Mouse (Mus musculus) stomach, postnatal 0 days (tissue): ENCODE results near the gene Inpp5b. TPM values are rescaled to one million over a fixed set of nuclear protein-coding genes. Genes with fewer than 3 reads are reported as not detected.

Experiments
- ATAC-seq: fragments of 200-750 bp; cut with Nextera tagmentation; 2 replicates; pipeline ENCODE4 v1.8.0; 2017; ENCODE audit not compliant: low FRiP score, low TSS enrichment
- DNase-seq: peaks from one replicate; pipeline ENCODE4 v3.0.0-alpha.2; 2016; ENCODE audit warnings: low spot score
- H3K27ac ChIP-seq: fragments of 300-500 bp; sonication (generic); replicated peaks from 2 replicates; pipeline ENCODE4 v1.5.1; 2014; ENCODE audit warnings: mild to moderate bottlenecking, control low read depth
- H3K27me3 ChIP-seq: fragments of 300-500 bp; sonication (generic); 2 replicates; pipeline ENCODE4 v1.6.1; 2014; ENCODE audit warnings: low read length; ENCODE audit not compliant: control insufficient read depth, insufficient read depth
- H3K36me3 ChIP-seq: fragments of 300-500 bp; sonication (generic); 2 replicates; pipeline ENCODE4 v1.6.1; 2014; ENCODE audit warnings: low read length, mixed read lengths; ENCODE audit not compliant: control insufficient read depth, insufficient read depth
- H3K4me1 ChIP-seq: fragments of 300-500 bp; sonication (generic); replicated peaks from 2 replicates; pipeline ENCODE4 v1.6.1; 2014; ENCODE audit warnings: antibody characterized with exemption; ENCODE audit not compliant: control insufficient read depth, insufficient read depth
- H3K4me2 ChIP-seq: fragments of 300-500 bp; sonication (generic); replicated peaks from 2 replicates; pipeline ENCODE4 v1.6.1; 2014; ENCODE audit warnings: low read depth, mild to moderate bottlenecking, control low read depth, moderate library complexity
- H3K4me3 ChIP-seq: fragments of 300-500 bp; sonication (generic); 2 replicates; pipeline ENCODE4 v1.5.1; 2014; ENCODE audit warnings: low read depth, low read length, control low read depth
- H3K9ac ChIP-seq: fragments of 300-500 bp; sonication (generic); 2 replicates; pipeline ENCODE4 v1.6.1; 2014; ENCODE audit warnings: mild to moderate bottlenecking, low read length, control low read depth, mixed read lengths
- H3K9me3 ChIP-seq: fragments of 300-500 bp; sonication (generic); 2 replicates; pipeline ENCODE4 v1.6.1; 2016; ENCODE audit warnings: low read length; ENCODE audit not compliant: control insufficient read depth
- CTCF ChIP-seq: IDR thresholded peaks from 2 replicates; pipeline ENCODE4 v1.5.1; 2016; ENCODE audit warnings: antibody characterized with exemption, low read depth, mild to moderate bottlenecking, moderate library complexity
- EP300 ChIP-seq: optimal IDR thresholded peaks from 2 replicates; pipeline ENCODE3; 2016; ENCODE audit warnings: antibody characterized with exemption
- WGBS: fragments of 180-500 bp; shearing (Covaris S2); extraction: QIAGEN DNeasy Blood & Tissue Kit; methylation state at CpG from one replicate; pipeline ENCODE4 v1.1.7; 2014; 5-methylcytosine and 5-hydroxymethylcytosine counted together
- polyA plus RNA-seq: library from polyadenylated mRNA; unstranded; fragments of >200 nt; fragmentation: Nextera tagmentation; extraction: Ambion mirVana; gene quantifications from 2 replicates; pipeline ENCODE4 v1.2.1, GENCODE M21; 2015

The Inpp5b gene
- polyA plus RNA-seq, 1 experiment from 2014 or later = 23.5 TPM

DNA sequence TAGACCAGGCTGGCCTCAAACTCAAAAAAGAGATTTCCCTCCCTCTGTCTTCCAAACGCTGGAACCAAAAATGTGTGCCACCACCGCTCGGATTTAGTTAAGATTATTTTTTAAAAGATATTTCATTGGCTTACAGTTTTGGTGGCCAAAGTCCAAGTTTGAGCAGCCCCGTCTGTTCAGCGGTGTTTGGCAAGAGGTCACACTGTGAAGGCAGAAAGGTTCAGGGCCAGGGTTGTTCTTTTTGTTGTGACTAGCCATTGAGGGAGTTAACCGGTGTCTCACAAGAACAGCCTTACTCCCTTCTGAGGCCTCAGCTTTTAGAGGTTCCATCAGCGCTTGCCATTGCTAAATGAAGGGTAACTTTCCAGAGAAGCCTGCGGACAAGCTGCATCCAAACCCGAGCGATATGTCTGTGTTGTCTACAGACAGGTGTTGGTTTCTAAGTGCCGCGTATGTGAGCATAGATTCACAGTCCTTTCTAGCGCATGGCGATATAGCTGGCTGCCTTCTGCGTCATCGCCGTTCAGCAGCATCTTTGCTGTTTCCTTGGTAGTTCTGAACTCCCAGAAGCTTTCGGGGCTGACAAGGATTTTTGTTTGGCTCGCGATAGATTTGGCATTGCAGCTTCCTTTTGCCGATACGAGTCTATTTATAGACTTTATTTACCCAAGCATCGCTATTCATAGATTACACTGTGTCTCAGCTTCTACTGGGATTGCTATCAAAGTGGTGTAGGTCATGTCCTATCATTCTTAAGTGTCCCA lies 24.3 kb downstream of the Inpp5b start:
- no peak overlapping the region for H3K4me3 ChIP-seq
- H3K27ac ChIP-seq = no peak overlapping the region
- no peak overlapping the region for H3K9ac ChIP-seq
- no peaks in the 10 kb centered on the region for H3K27me3 ChIP-seq
- DNase-seq (no peak), ATAC-seq (no peak)
- H3K4me1 ChIP-seq = peaks cover 2% of the 10 kb centered on the region; the same call in 1 of the 2 replicates
- no peaks in the 10 kb centered on the region for H3K36me3 ChIP-seq
- H3K4me2 ChIP-seq = no peak overlapping the region
- WGBS = 62% methylated on average over 23 of the region's 23 CpGs
- TF ChIP-seq CTCF (no peak), EP300 (no peak)
- H3K9me3 ChIP-seq = no peaks in the 10 kb centered on the region

DNA sequence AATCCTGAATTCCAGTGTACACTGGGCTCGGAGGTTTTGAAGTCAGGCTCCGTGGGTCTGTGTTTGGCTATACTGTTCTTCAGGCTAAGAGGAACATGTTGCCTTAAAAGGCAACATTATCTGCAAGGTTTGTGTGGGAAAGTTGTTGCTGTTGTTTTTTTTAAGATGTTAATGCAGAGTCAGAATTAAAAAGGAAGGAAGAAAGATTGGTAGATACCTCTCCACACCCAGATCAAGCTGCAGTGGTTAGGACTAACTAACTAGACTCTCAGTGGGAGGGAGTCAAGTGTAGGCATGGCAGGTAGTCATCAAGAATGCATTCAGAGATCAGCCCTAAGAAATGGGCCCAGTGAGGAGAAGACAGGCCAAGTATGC lies 24.9 kb downstream of the Inpp5b start:
- Histone ChIP-seq H3K9ac (no peak overlapping the region), H3K27ac (peak overlapping the region; percentile 56), H3K27me3 (no peaks in the 10 kb centered on the region), H3K36me3 (no peaks in the 10 kb centered on the region), H3K9me3 (no peaks in the 10 kb centered on the region), H3K4me3 (no peak overlapping the region), H3K4me2 (no peak overlapping the region), H3K4me1 (peaks cover 2% of the 10 kb centered on the region; the same call in 1 of the 2 replicates)
- no peak for ATAC-seq
- TF ChIP-seq CTCF (no peak), EP300 (no peak)
- WGBS = 30% methylated on average over 2 of the region's 2 CpGs
- no peak for DNase-seq

DNA sequence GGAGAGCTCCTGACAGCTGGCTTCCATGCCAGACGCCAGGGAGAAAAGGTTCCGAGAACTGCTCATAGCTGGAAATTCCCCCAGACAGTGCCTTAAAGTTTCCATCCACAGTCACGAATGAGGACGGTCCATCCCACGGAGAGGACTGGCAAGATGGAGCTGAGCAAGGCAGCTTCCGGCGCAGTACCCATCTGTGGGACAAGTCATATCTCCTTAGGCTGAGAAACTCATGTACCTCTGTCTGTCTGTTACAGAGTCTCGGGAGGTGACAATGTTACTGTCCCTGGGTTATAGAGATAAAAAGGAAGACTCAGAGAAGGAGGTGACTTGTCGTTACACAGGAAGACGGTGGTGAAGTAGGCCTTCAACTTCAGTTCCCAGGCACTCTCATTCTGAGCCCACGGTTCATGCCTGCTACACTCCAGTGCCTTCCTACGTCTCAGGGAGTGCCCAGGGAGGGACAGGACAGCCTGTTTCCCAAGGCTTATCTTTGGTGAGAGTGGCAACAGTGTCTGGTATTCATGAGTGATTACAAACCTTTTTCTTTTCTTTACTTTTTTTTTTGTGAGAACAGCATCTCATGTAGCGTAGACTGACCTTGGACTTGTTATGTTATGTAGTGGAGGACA lies 27.4 kb downstream of the Inpp5b start:
- H3K36me3 ChIP-seq = no peaks in the 10 kb centered on the region
- DNase-seq = no peak
- no peaks in the 10 kb centered on the region for H3K27me3 ChIP-seq
- WGBS = 82% methylated on average over 13 of the region's 13 CpGs
- H3K4me2 ChIP-seq = no peak overlapping the region
- peaks cover 2% of the 10 kb centered on the region; the same call in 1 of the 2 replicates for H3K4me1 ChIP-seq
- TF ChIP-seq EP300 (no peak), CTCF (no peak)
- H3K9me3 ChIP-seq = no peaks in the 10 kb centered on the region
- H3K4me3 ChIP-seq = no peak overlapping the region
- H3K27ac ChIP-seq = no peak overlapping the region
- no peak overlapping the region for H3K9ac ChIP-seq
- no peak for ATAC-seq

DNA sequence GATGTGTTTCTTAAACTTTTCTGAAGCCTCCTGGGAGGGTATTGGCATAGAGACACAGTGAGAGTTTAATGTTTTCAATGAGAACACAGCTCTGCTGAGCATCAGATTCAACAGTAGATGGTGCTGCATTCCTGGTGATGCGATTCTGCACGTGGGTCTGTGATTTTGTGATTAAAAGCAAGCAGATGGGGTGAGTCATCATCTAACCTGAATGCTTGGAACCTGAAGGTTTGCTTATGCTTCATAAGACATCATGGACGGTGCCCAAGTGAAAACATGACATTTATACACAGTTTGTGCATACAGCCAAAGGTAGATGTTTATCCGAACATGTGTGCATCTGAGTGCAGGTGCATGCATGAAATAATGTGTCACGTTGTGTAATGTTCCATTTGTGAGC lies 29.0 kb downstream of the Inpp5b start:
- TF ChIP-seq CTCF = peak; percentile 70
- no peak for TF ChIP-seq EP300
- H3K4me1 ChIP-seq = peaks cover 2% of the 10 kb centered on the region; the same call in 1 of the 2 replicates
- H3K9ac ChIP-seq = no peak overlapping the region
- ATAC-seq = peak; percentile 33
- H3K27me3 ChIP-seq = no peaks in the 10 kb centered on the region
- no peak overlapping the region for H3K4me2 ChIP-seq
- H3K36me3 ChIP-seq = no peaks in the 10 kb centered on the region
- H3K4me3 ChIP-seq = no peak overlapping the region
- WGBS = 43% methylated on average over 5 of the region's 5 CpGs
- no peak overlapping the region for H3K27ac ChIP-seq
- DNase-seq = peak; percentile 31
- H3K9me3 ChIP-seq = no peaks in the 10 kb centered on the region

DNA sequence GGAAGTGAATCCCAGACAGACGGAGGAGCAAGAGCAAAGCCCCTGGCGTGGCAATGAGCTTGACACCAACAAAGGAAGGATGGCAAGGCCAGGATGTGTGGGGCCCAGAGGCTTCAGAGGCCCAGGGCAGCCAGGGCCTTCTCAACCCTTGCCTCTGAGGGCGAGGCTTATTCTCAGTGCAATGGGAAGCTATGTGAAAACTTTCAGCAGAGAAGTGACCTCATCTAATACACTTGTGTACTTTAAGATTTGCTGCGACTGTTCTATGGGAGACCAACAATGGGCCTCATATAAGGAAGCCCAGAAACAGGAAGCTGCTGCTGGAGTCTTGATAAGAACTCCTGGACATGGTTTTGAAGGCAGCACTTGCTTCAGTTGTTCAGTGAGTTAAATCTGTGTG lies 30.5 kb downstream of the Inpp5b start:
- Histone ChIP-seq H3K4me3 (no peak overlapping the region), H3K27ac (peak overlapping the region; percentile 85), H3K9ac (peak overlapping the region; percentile 52), H3K4me1 (no peaks in the 10 kb centered on the region; the same call in 1 of the 2 replicates), H3K27me3 (no peaks in the 10 kb centered on the region), H3K4me2 (no peak overlapping the region), H3K36me3 (no peaks in the 10 kb centered on the region), H3K9me3 (no peaks in the 10 kb centered on the region)
- TF ChIP-seq EP300 = no peak
- DNase-seq (peak; percentile 57), ATAC-seq (peak; percentile 95)
- WGBS = 29% methylated on average over 4 of the region's 4 CpGs

DNA sequence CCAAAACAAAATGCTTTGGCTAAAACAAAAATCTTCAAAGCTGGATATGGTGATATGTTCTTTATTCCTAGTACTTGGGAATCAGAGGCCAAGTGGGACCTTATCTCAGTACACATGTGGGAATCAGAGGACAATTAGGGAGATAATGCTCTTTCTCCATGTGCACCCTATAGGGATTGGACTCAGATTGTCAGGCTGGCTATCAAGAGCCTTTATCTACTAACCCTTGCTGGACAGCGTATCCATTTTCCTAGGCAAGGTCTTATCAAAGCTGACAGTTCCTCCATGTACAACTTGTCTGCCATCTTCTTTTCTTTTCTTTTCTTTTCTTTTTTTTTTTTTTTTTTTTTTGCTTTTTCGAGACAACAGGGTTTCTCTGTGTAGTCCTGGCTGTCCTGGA lies 31.8 kb downstream of the Inpp5b start:
- Histone ChIP-seq H3K9me3 (no peaks in the 10 kb centered on the region), H3K9ac (no peak overlapping the region), H3K27me3 (no peaks in the 10 kb centered on the region), H3K4me1 (no peaks in the 10 kb centered on the region), H3K27ac (no peak overlapping the region), H3K36me3 (no peaks in the 10 kb centered on the region), H3K4me2 (no peak overlapping the region), H3K4me3 (no peak overlapping the region)
- no peak for ATAC-seq
- DNase-seq = no peak
- no peak for TF ChIP-seq CTCF
- 82% methylated on average over 1 of the region's 2 CpGs for WGBS
